Mouse (Mus musculus): ENCODE data around the gene Cacnb2. TPM values are rescaled to one million over a fixed set of nuclear protein-coding genes. Genes with fewer than 3 reads are reported as not detected.

Cacnb2 gene
- polyA plus RNA-seq, 1 experiment from 2014 or later = 2.3 TPM

DNA sequence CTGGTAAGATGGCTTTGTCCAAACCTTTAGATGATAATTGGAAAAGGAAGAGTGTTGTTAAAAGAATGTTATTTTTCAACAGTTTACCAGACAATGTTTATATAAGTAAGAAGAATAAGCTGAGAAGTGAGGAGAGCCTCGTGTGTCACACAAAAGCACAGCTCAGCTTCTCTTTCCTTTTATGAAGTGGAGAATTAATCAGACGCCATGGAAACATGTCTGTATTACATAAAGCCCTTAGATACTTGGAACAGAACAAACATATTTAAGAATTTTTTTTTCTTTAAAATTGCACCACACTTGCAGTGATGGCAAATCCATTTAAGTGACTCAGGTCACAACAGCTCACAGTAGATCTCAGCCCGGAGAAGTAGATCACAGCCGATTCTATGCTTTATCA, 9.8 kb downstream of the Cacnb2 start:
- no peaks in the 10 kb centered on the region for H3K36me3 ChIP-seq (ENCODE audit: control insufficient read depth, insufficient read depth, low read length)
- H3K9me3 ChIP-seq (ENCODE audit: control insufficient read depth, low read length) = no peaks in the 10 kb centered on the region
- H3K9ac ChIP-seq (ENCODE audit: low read depth, low read length) = no peak overlapping the region
- no peaks in the 10 kb centered on the region for H3K4me1 ChIP-seq (ENCODE audit: control insufficient read depth, insufficient read depth, low read length)
- no peak overlapping the region for H3K4me3 ChIP-seq (ENCODE audit: low read length)
- H3K4me2 ChIP-seq (ENCODE audit: low read depth, low read length) = no peak overlapping the region
- H3K27ac ChIP-seq (ENCODE audit: low read length) = no peak overlapping the region
- no peaks in the 10 kb centered on the region for H3K27me3 ChIP-seq (replicated peaks; ENCODE audit: control insufficient read depth, insufficient read depth, low read length)
- 51% methylated on average over 4 of the region's 4 CpGs for WGBS
- ATAC-seq = no peak

DNA sequence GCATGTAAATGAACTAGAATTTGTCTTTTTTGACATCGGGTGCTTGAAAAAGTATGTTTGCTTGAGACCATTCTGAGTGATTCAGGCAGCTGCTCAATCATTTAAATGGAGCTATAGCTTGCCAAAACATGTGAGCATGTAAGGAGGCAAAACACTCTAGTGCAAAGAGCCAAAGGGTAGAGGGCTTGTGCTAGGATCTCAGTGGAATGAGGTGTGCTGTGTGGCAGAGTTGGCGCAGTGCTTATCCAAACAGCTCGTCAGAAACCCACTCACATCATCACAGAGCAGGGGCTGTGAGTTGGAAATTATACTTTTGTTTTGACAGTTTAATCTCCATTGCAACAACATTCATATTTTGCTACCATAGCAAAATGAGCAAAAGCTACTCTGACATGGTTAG, 13.5 kb downstream of the Cacnb2 start:
- H3K4me2 ChIP-seq (ENCODE audit: low read depth, low read length) = no peak overlapping the region
- 75% methylated on average over 3 of the region's 3 CpGs for WGBS
- ATAC-seq = no peak

GRCm38 (mm10) chr2:14620120-14620853, 17.4 kb downstream of the Cacnb2 start:
- Histone ChIP-seq H3K27me3 (replicated peaks; ENCODE audit: control insufficient read depth, insufficient read depth, low read length) (no peaks in the 10 kb centered on the region), H3K36me3 (ENCODE audit: control insufficient read depth, insufficient read depth, low read length) (no peaks in the 10 kb centered on the region), H3K4me3 (ENCODE audit: low read length) (no peak overlapping the region), H3K27ac (ENCODE audit: low read length) (no peak overlapping the region), H3K4me2 (ENCODE audit: low read depth, low read length) (no peak overlapping the region), H3K4me1 (ENCODE audit: control insufficient read depth, insufficient read depth, low read length) (no peaks in the 10 kb centered on the region), H3K9ac (ENCODE audit: low read depth, low read length) (no peak overlapping the region), H3K9me3 (ENCODE audit: control insufficient read depth, low read length) (no peaks in the 10 kb centered on the region)
- 71% methylated on average over 6 of the region's 6 CpGs for WGBS
- ATAC-seq = peak; percentile 46; the same call in 1 of the 2 replicates

More for the DNA sequence above, 13.5 kb downstream of the Cacnb2 start:
- H3K4me1 ChIP-seq (ENCODE audit: control insufficient read depth, insufficient read depth, low read length) = no peaks in the 10 kb centered on the region
- H3K9me3 ChIP-seq (ENCODE audit: control insufficient read depth, low read length) = no peaks in the 10 kb centered on the region
- H3K36me3 ChIP-seq (ENCODE audit: control insufficient read depth, insufficient read depth, low read length) = no peaks in the 10 kb centered on the region
- H3K27ac ChIP-seq (ENCODE audit: low read length) = no peak overlapping the region
- no peaks in the 10 kb centered on the region for H3K27me3 ChIP-seq (replicated peaks; ENCODE audit: control insufficient read depth, insufficient read depth, low read length)
- H3K4me3 ChIP-seq (ENCODE audit: low read length) = no peak overlapping the region
- H3K9ac ChIP-seq (ENCODE audit: low read depth, low read length) = no peak overlapping the region

GRCm38 (mm10) chr2:14620891-14621290, 18.0 kb downstream of the Cacnb2 start:
- 39% methylated on average over 4 of the region's 4 CpGs for WGBS
- ATAC-seq = peak; percentile 59; the same call in 1 of the 2 replicates
- no peaks in the 10 kb centered on the region for H3K4me1 ChIP-seq (ENCODE audit: control insufficient read depth, insufficient read depth, low read length)
- no peak overlapping the region for H3K27ac ChIP-seq (ENCODE audit: low read length)
- no peak overlapping the region for H3K9ac ChIP-seq (ENCODE audit: low read depth, low read length)
- H3K9me3 ChIP-seq (ENCODE audit: control insufficient read depth, low read length) = no peaks in the 10 kb centered on the region
- no peaks in the 10 kb centered on the region for H3K36me3 ChIP-seq (ENCODE audit: control insufficient read depth, insufficient read depth, low read length)
- no peak overlapping the region for H3K4me3 ChIP-seq (ENCODE audit: low read length)
- no peaks in the 10 kb centered on the region for H3K27me3 ChIP-seq (replicated peaks; ENCODE audit: control insufficient read depth, insufficient read depth, low read length)
- no peak overlapping the region for H3K4me2 ChIP-seq (ENCODE audit: low read depth, low read length)

GRCm38 (mm10) chr2:14623820-14624219, 20.9 kb downstream of the Cacnb2 start:
- ATAC-seq = no peak
- H3K9ac ChIP-seq (ENCODE audit: low read depth, low read length) = no peak overlapping the region
- H3K4me1 ChIP-seq (ENCODE audit: control insufficient read depth, insufficient read depth, low read length) = no peaks in the 10 kb centered on the region
- H3K9me3 ChIP-seq (ENCODE audit: control insufficient read depth, low read length) = no peaks in the 10 kb centered on the region
- H3K4me2 ChIP-seq (ENCODE audit: low read depth, low read length) = no peak overlapping the region
- H3K36me3 ChIP-seq (ENCODE audit: control insufficient read depth, insufficient read depth, low read length) = no peaks in the 10 kb centered on the region
- 88% methylated on average over 5 of the region's 5 CpGs for WGBS
- H3K27ac ChIP-seq (ENCODE audit: low read length) = no peak overlapping the region
- no peaks in the 10 kb centered on the region for H3K27me3 ChIP-seq (replicated peaks; ENCODE audit: control insufficient read depth, insufficient read depth, low read length)
- no peak overlapping the region for H3K4me3 ChIP-seq (ENCODE audit: low read length)

DNA sequence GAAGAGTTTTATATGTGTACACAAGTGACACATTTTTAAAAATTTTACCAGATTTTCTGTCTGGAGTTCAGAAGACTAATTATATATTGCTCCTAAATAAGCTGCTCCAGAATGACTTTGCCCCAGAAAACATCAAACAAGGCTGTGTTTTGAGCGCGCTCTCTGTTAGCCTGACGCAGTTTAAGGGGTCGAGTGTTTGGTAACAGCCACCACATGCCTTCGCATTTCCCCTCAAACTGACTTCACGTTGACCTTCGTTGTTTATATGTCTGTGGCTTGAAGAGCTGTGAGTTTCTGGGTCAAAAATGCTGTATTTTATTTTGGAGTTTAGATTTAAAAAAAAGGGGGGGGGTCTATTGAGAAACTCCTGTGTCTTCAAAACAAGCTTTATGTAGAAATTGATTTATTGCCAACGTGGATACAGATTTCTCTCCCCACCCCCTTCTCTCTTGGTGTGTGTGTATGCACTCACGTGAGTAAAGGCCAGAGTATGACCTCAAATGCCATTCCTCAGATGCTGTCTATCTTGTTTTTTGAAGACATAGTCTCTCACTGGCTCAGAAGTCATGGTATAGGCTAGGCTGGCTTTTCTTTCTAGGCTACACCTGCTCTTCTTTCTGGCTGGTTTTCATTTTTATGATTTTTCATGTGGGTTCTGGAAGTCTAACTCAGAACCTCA, 27.1 kb downstream of the Cacnb2 start:
- Histone ChIP-seq H3K36me3 (ENCODE audit: control insufficient read depth, insufficient read depth, low read length) (no peaks in the 10 kb centered on the region), H3K4me3 (ENCODE audit: low read length) (no peak overlapping the region), H3K9me3 (ENCODE audit: control insufficient read depth, low read length) (no peaks in the 10 kb centered on the region), H3K27ac (ENCODE audit: low read length) (no peak overlapping the region), H3K9ac (ENCODE audit: low read depth, low read length) (no peak overlapping the region), H3K4me1 (ENCODE audit: control insufficient read depth, insufficient read depth, low read length) (0 out of 2 replicates have a peak, but pooled peaks cover 2% of the 10 kb centered on the region), H3K4me2 (ENCODE audit: low read depth, low read length) (no peak overlapping the region), H3K27me3 (replicated peaks; ENCODE audit: control insufficient read depth, insufficient read depth, low read length) (no peaks in the 10 kb centered on the region)
- 56% methylated on average over 9 of the region's 9 CpGs for WGBS
- ATAC-seq = no peak

DNA sequence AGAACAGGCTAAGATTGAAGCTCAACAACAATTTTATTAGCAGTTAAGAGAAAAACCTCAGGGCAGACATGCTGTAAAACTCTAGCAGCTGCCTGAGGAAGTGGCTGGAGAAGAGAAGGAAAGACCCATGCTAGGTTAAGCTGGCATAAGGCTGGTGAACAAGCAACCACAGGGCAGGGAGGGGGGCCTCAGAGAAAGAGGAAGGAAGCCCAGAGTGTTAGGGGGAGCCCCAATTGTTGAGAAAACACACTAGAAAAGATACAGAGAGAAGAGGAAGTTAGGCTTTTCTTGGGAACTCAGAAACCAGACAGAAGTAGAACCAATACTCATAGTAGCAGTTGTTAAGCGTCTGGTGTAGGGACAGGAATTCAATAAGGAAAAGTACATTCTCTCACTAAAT, 28.7 kb downstream of the Cacnb2 start:
- Histone ChIP-seq H3K4me1 (ENCODE audit: control insufficient read depth, insufficient read depth, low read length) (0 out of 2 replicates have a peak, but pooled peaks cover 2% of the 10 kb centered on the region), H3K4me2 (ENCODE audit: low read depth, low read length) (no peak overlapping the region), H3K36me3 (ENCODE audit: control insufficient read depth, insufficient read depth, low read length) (no peaks in the 10 kb centered on the region), H3K9ac (ENCODE audit: low read depth, low read length) (no peak overlapping the region), H3K27ac (ENCODE audit: low read length) (no peak overlapping the region), H3K9me3 (ENCODE audit: control insufficient read depth, low read length) (no peaks in the 10 kb centered on the region), H3K27me3 (replicated peaks; ENCODE audit: control insufficient read depth, insufficient read depth, low read length) (no peaks in the 10 kb centered on the region), H3K4me3 (ENCODE audit: low read length) (no peak overlapping the region)
- ATAC-seq = no peak
- 84% methylated on average over 1 of the region's 1 CpGs for WGBS

GRCm38 (mm10) chr2:14633202-14633601, 30.3 kb downstream of the Cacnb2 start:
- Histone ChIP-seq H3K4me3 (ENCODE audit: low read length) (no peak overlapping the region), H3K27me3 (replicated peaks; ENCODE audit: control insufficient read depth, insufficient read depth, low read length) (no peaks in the 10 kb centered on the region), H3K9me3 (ENCODE audit: control insufficient read depth, low read length) (no peaks in the 10 kb centered on the region), H3K27ac (ENCODE audit: low read length) (no peak overlapping the region), H3K4me1 (ENCODE audit: control insufficient read depth, insufficient read depth, low read length) (0 out of 2 replicates have a peak, but pooled peaks cover 2% of the 10 kb centered on the region), H3K4me2 (ENCODE audit: low read depth, low read length) (no peak overlapping the region), H3K9ac (ENCODE audit: low read depth, low read length) (no peak overlapping the region), H3K36me3 (ENCODE audit: control insufficient read depth, insufficient read depth, low read length) (no peaks in the 10 kb centered on the region)
- ATAC-seq = no peak
- WGBS = 87% methylated on average over 2 of the region's 2 CpGs

DNA sequence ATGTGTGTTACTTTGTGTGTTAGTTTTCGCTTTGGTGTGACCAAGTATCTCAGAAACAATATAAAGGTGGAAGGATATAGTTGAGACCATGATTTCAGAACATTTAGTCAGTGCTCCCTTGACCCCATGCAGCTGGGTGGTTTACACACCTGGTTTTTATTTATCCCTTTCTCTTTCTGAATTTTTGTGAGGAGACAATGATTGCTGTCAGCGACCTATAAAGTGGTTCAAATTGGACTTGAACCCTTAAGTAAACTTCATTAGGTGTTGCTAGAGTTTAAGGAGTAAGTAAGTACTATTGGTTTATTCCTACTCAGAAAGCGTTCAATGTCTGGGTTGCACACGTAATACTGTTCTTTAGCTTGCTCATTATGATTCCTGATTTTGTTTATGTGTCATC, 36.4 kb downstream of the Cacnb2 start:
- H3K4me3 ChIP-seq (ENCODE audit: low read length) = no peak overlapping the region
- H3K4me2 ChIP-seq (ENCODE audit: low read depth, low read length) = no peak overlapping the region
- no peak overlapping the region for H3K27ac ChIP-seq (ENCODE audit: low read length)
- no peak for ATAC-seq
- WGBS = 79% methylated on average over 4 of the region's 4 CpGs
- H3K4me1 ChIP-seq (ENCODE audit: control insufficient read depth, insufficient read depth, low read length) = peaks cover 10% of the 10 kb centered on the region
- no peak overlapping the region for H3K9ac ChIP-seq (ENCODE audit: low read depth, low read length)
- no peaks in the 10 kb centered on the region for H3K9me3 ChIP-seq (ENCODE audit: control insufficient read depth, low read length)
- H3K36me3 ChIP-seq (ENCODE audit: control insufficient read depth, insufficient read depth, low read length) = no peaks in the 10 kb centered on the region
- no peaks in the 10 kb centered on the region for H3K27me3 ChIP-seq (replicated peaks; ENCODE audit: control insufficient read depth, insufficient read depth, low read length)
